Mouse (Mus musculus) embryonic facial prominence, embryonic 14.5 days (tissue): ENCODE measurements around the gene Tmem253. TPM values are rescaled to one million over a fixed set of nuclear protein-coding genes. Genes with fewer than 3 reads are reported as not detected.

Source experiments
- ATAC-seq: fragments of 200-750 bp; cut with Nextera tagmentation; 2 replicates; pipeline ENCODE4 v1.8.0; 2017; ENCODE audit warnings: low read depth, moderate number of reproducible peaks, moderate TSS enrichment
- DNase-seq: peaks from one replicate; pipeline ENCODE4 v3.0.0-alpha.2; 2015; ENCODE audit warnings: low spot score
- H3K27ac ChIP-seq: fragments of 300-500 bp; sonication (generic); replicated peaks from 2 replicates; pipeline ENCODE4 v1.5.1; 2014; ENCODE audit warnings: low read depth, mild to moderate bottlenecking, low read length, moderate library complexity
- H3K27me3 ChIP-seq: fragments of 300-500 bp; sonication (generic); replicated peaks from 2 replicates; pipeline ENCODE4 v1.6.1; 2014; ENCODE audit warnings: low read length; ENCODE audit not compliant: control insufficient read depth, insufficient read depth
- H3K36me3 ChIP-seq: fragments of 300-500 bp; sonication (generic); 2 replicates; pipeline ENCODE4 v1.6.1; 2014; ENCODE audit warnings: low read length, mixed read lengths; ENCODE audit not compliant: control insufficient read depth, insufficient read depth
- H3K4me1 ChIP-seq: fragments of 300-500 bp; sonication (generic); 2 replicates; pipeline ENCODE4 v1.6.1; 2014; ENCODE audit warnings: antibody characterized with exemption, low read length; ENCODE audit not compliant: control insufficient read depth, insufficient read depth
- H3K4me2 ChIP-seq: fragments of 300-500 bp; sonication (generic); 2 replicates; pipeline ENCODE4 v1.6.1; 2014; ENCODE audit warnings: low read depth, mild to moderate bottlenecking, low read length, moderate library complexity, mixed read lengths
- H3K4me3 ChIP-seq: fragments of 300-500 bp; sonication (generic); 2 replicates; pipeline ENCODE4 v1.5.1; 2014; ENCODE audit warnings: low read depth, mild to moderate bottlenecking, low read length
- H3K9ac ChIP-seq: fragments of 300-500 bp; sonication (generic); 2 replicates; pipeline ENCODE4 v1.6.1; 2014; ENCODE audit warnings: low read depth, mild to moderate bottlenecking, low read length, moderate library complexity, mixed read lengths
- H3K9me3 ChIP-seq: fragments of 300-500 bp; sonication (generic); 2 replicates; pipeline ENCODE4 v1.6.1; 2016; ENCODE audit warnings: low read length; ENCODE audit not compliant: control insufficient read depth
- WGBS: fragments of 180-500 bp; shearing (Covaris S2); extraction: QIAGEN DNeasy Blood & Tissue Kit; methylation state at CpG from one replicate; pipeline ENCODE4 v1.1.7; 2014; 5-methylcytosine and 5-hydroxymethylcytosine counted together
- polyA plus RNA-seq: library from polyadenylated mRNA; unstranded; fragments of >200 nt; fragmentation: Nextera tagmentation; extraction: Ambion mirVana; gene quantifications from 2 replicates; pipeline ENCODE4 v1.2.1, GENCODE M21; 2014

Gene Tmem253
- polyA plus RNA-seq, 1 experiment from 2014 or later, result 0.82 TPM

GRCm38 (mm10) chr14:51987177-51987576 is 28.3 kb upstream of the Tmem253 start:
- 83% methylated on average over 6 of the region's 6 CpGs for WGBS
- H3K4me1 ChIP-seq, result peaks cover 19% of the 10 kb centered on the region
- H3K4me3 ChIP-seq, result no peak overlapping the region
- H3K27ac ChIP-seq, result no peak overlapping the region
- H3K9ac ChIP-seq, result 0 out of 2 replicates have a peak overlapping the region, but pooled peaks have one; percentile 90
- no peak for DNase-seq
- H3K9me3 ChIP-seq, result no peaks in the 10 kb centered on the region
- ATAC-seq, result no peak
- H3K36me3 ChIP-seq, result peaks cover 53% of the 10 kb centered on the region
- no peak overlapping the region; the same call in 1 of the 2 replicates for H3K4me2 ChIP-seq
- H3K27me3 ChIP-seq, result no peaks in the 10 kb centered on the region

- Histone ChIP-seq H3K36me3 (peaks cover 68% of the 10 kb centered on the region), H3K9me3 (no peaks in the 10 kb centered on the region), H3K27ac (no peak overlapping the region), H3K9ac (no peak overlapping the region), H3K4me2 (no peak overlapping the region), H3K27me3 (no peaks in the 10 kb centered on the region), H3K4me1 (peaks cover 15% of the 10 kb centered on the region), H3K4me3 (no peak overlapping the region)
- no peak for DNase-seq
- WGBS, result 73% methylated on average over 12 of the region's 12 CpGs
- no peak for ATAC-seq
Measured at GRCm38 (mm10) chr14:51988731-51989130, 26.7 kb upstream of the Tmem253 start.

- peak overlapping the region; percentile 28; the same call in 1 of the 2 replicates for H3K9ac ChIP-seq
- H3K4me1 ChIP-seq, result peaks cover 10% of the 10 kb centered on the region
- DNase-seq (no peak), ATAC-seq (no peak)
- H3K27ac ChIP-seq, result no peak overlapping the region
- WGBS, result 69% methylated on average over 12 of the region's 12 CpGs
- H3K27me3 ChIP-seq, result no peaks in the 10 kb centered on the region
- H3K36me3 ChIP-seq, result peaks cover 76% of the 10 kb centered on the region
- no peak overlapping the region for H3K4me2 ChIP-seq
- no peak overlapping the region for H3K4me3 ChIP-seq
- no peaks in the 10 kb centered on the region for H3K9me3 ChIP-seq
Measured at GRCm38 (mm10) chr14:51989461-51989970, 25.9 kb upstream of the Tmem253 start.

- Histone ChIP-seq H3K27me3 (no peaks in the 10 kb centered on the region), H3K27ac (no peak overlapping the region), H3K9ac (no peak overlapping the region), H3K4me2 (no peak overlapping the region), H3K9me3 (no peaks in the 10 kb centered on the region), H3K4me3 (no peak overlapping the region), H3K36me3 (peaks cover 99% of the 10 kb centered on the region), H3K4me1 (no peaks in the 10 kb centered on the region)
- ATAC-seq (no peak), DNase-seq (no peak)
- 94% methylated on average over 4 of the region's 4 CpGs for WGBS
Measured at GRCm38 (mm10) chr14:51994453-51994852, 21.0 kb upstream of the Tmem253 start.

- Histone ChIP-seq H3K4me3 (no peak overlapping the region), H3K4me1 (no peaks in the 10 kb centered on the region), H3K27me3 (no peaks in the 10 kb centered on the region), H3K36me3 (peaks cover 99% of the 10 kb centered on the region), H3K4me2 (no peak overlapping the region), H3K9me3 (no peaks in the 10 kb centered on the region), H3K27ac (no peak overlapping the region), H3K9ac (no peak overlapping the region)
- DNase-seq (no peak), ATAC-seq (no peak)
- 80% methylated on average over 12 of the region's 12 CpGs for WGBS
Measured at GRCm38 (mm10) chr14:51995219-51995871, 20.1 kb upstream of the Tmem253 start.

GRCm38 (mm10) chr14:51996231-51996841 is 19.1 kb upstream of the Tmem253 start:
- Histone ChIP-seq H3K4me1 (no peaks in the 10 kb centered on the region), H3K27ac (no peak overlapping the region), H3K27me3 (no peaks in the 10 kb centered on the region), H3K4me3 (no peak overlapping the region), H3K4me2 (no peak overlapping the region), H3K9me3 (no peaks in the 10 kb centered on the region), H3K36me3 (peaks cover 97% of the 10 kb centered on the region), H3K9ac (no peak overlapping the region)
- no peak for DNase-seq
- 84% methylated on average over 13 of the region's 13 CpGs for WGBS
- ATAC-seq, result 0 out of 2 replicates have a peak, but pooled peaks have one; percentile 16

- no peak overlapping the region for H3K4me3 ChIP-seq
- H3K27ac ChIP-seq, result no peak overlapping the region
- H3K4me2 ChIP-seq, result no peak overlapping the region
- ATAC-seq, result peak; percentile 35; the same call in 1 of the 2 replicates
- H3K4me1 ChIP-seq, result no peaks in the 10 kb centered on the region
- H3K9me3 ChIP-seq, result no peaks in the 10 kb centered on the region
- no peak for DNase-seq
- H3K9ac ChIP-seq, result no peak overlapping the region
- H3K27me3 ChIP-seq, result no peaks in the 10 kb centered on the region
- WGBS, result 81% methylated on average over 17 of the region's 17 CpGs
- peaks cover 95% of the 10 kb centered on the region for H3K36me3 ChIP-seq
Measured at GRCm38 (mm10) chr14:51996866-51997265, 18.6 kb upstream of the Tmem253 start.

- no peaks in the 10 kb centered on the region for H3K27me3 ChIP-seq
- no peak for ATAC-seq
- no peaks in the 10 kb centered on the region for H3K4me1 ChIP-seq
- H3K36me3 ChIP-seq, result peaks cover 95% of the 10 kb centered on the region
- DNase-seq, result no peak
- no peaks in the 10 kb centered on the region for H3K9me3 ChIP-seq
- H3K9ac ChIP-seq, result no peak overlapping the region
- WGBS, result 84% methylated on average over 12 of the region's 14 CpGs
- H3K4me2 ChIP-seq, result no peak overlapping the region
- H3K4me3 ChIP-seq, result no peak overlapping the region
- H3K27ac ChIP-seq, result no peak overlapping the region
Measured at GRCm38 (mm10) chr14:51997483-51997882, 18.0 kb upstream of the Tmem253 start.
